Mouse (Mus musculus): ENCODE results near the gene Vstm2a. TPM values are rescaled to one million over a fixed set of nuclear protein-coding genes. Genes with fewer than 3 reads are reported as not detected.

Gene Vstm2a
- total RNA-seq, 2 experiments from 2014 or later: 2.2 to 2.9 TPM

- DNase-seq (ENCODE audit: low spot score in 2 of 2): no peak
Observed at GRCm38 (mm10) chr11:16439548-16440251, 182.2 kb downstream of the Vstm2a start.

Data from gastrocnemius, postnatal 4 days (tissue).